Mouse (Mus musculus): ENCODE results near the gene Clk2. TPM values are rescaled to one million over a fixed set of nuclear protein-coding genes. Genes with fewer than 3 reads are reported as not detected.

The Clk2 gene
- 100 to 1,000 TPM; 115 to 129 TPM for polyA plus RNA-seq (2017; shearing (Covaris generic))

GRCm38 (mm10) chr3:89164506-89165267 is at the start of gene Clk2:
Clk2 (plus strand) TSS chr3:89164795.

DNA sequence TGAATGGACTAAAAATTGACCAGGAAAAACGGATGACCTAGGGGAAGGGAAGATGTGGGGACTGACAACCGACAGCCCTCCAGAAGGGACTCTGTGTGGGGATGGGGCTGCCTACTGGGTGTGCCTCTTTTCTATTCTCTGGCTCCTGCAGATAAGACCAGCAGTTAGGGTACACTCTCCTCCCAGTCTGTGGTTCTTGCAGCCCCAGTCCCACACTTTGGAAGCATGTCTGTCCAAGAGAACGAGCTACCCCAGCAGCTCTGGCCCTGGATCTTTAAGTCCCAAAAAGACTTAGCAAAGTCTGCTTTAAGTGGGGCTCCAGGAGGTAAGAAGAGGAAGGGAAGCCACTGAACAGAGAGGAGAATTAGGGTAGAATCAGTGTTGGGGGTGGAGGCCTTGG is 28.6 kb upstream of the Clk2 start, which contains the start of gene Pklr:
Pklr (plus strand) TSS at position 185 of the 400 bp plus-strand sequence.

DNA sequence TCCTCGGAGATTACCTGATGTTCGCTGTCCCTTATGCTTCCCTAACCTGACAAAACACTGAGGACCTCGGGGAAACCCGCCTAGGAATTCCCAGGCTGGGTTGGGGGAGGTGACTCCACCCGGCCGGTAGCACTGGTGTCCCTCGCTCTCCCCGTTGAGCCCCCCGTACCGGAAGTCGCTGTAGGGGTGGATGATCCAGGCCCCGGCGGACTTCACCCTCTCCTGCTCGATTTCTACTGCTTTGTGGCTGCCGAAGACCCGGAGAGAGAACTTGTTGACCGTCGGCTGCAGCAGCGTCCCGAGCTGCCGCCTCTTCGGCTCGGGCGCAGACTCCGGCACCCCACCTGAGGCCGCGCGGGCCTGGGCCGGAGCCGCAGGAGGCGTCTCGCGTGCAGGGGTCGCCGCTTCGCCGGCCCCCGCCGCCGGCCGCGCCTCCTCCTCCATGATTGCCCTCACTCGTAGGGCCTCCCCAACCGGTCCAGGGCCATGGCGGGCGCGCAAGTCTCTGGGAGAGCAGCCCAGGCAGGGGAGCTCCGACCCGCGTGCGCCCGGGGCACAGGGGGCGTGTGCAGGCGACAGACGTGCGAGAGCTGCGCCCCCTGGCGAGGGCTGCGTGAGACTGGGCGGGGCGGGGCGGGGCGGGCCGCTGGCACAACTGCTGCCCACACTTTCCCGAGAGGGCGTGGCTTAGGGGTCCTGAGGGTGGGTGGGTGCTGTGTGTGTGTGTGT is 4.8 kb upstream of the Clk2 start, which contains the start of gene Hcn3:
Hcn3 (minus strand) TSS at position 581 of the 729 bp plus-strand sequence.

GRCm38 (mm10) chr3:89177242-89178106 is 12.9 kb downstream of the Clk2 start, which contains the start of gene Scamp3:
Scamp3 (plus strand) TSS chr3:89177473.

GRCm38 (mm10) chr3:89183058-89183958 is 18.7 kb downstream of the Clk2 start, which contains the start of gene Fam189b:
Fam189b (plus strand) TSS chr3:89183143.

GRCm38 (mm10) chr3:89202253-89203141 is 37.9 kb downstream of the Clk2 start, which contains the start of gene Gba:
Gba (plus strand) TSS chr3:89202928.

DNA sequence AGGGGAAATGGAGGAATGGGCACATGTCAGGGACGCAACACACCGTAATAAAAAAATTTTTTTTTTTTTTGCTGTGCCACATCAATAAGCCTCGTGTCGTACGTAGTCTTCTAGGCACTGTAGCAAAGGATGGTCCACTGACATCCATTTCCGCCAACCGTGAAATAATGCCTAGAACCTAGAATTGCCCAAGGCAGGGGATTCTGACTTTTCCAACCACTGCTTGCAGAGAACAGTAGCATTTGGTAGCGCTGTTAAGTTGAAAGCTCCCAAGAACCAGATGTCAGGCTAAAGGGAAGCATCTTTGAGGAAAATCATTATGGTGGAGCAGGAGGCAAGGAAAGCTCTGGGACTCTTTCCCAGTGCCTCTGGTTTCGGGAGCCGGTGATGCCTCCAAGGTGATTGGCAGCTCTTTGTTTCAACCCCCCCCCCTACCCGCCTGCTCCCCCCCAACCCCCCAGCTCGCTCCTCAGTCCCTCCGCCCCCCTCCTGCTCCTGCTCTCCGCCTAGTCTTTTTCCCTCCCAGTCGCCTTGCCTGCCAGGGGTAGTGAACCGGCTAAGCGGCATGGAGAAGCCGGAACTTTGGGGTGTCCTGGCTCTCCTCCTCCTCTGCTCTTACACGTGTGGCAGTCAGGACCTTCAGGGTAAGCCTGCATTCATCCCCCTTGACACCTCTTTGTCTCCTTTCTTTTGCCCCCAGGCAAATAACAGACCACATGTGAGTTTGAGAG is 50.3 kb downstream of the Clk2 start, which contains the start of gene Thbs3:
Thbs3 (plus strand) TSS at position 500 of the 731 bp plus-strand sequence.

Other genes with a start within 250 kb of the Clk2 start
- 10 to 100 TPM; 32.6 to 35.9 TPM for gene Ash1l, start 214.2 kb upstream of the Clk2 start, polyA plus RNA-seq (2017; shearing (Covaris generic))
- gene Dap3, start 213.6 kb upstream of the Clk2 start, polyA plus RNA-seq (2017; shearing (Covaris generic)): 100 to 1,000 TPM; 155 to 171 TPM
- gene Rusc1, start 71.5 kb upstream of the Clk2 start, polyA plus RNA-seq (2017; shearing (Covaris generic)): 10 to 100 TPM; 41.8 to 47.3 TPM
- gene Gm43738, start 63.7 kb upstream of the Clk2 start, polyA plus RNA-seq (2017; shearing (Covaris generic)): under 1 TPM in 1 of 2 experiments, not detected in 1; 0.23 TPM
- gene Fdps, start 62.8 kb upstream of the Clk2 start, polyA plus RNA-seq (2017; shearing (Covaris generic)): 100 to 1,000 TPM in 1 of 2 experiments, 10 to 100 TPM in 1; 59.8 to 110 TPM
- gene Pklr, start 28.7 kb upstream of the Clk2 start, polyA plus RNA-seq (2017; shearing (Covaris generic)): 1 to 10 TPM in 1 of 2 experiments, not detected in 1; 1.8 TPM
- gene Hcn3, start 4.6 kb upstream of the Clk2 start, polyA plus RNA-seq (2017; shearing (Covaris generic)): 1 to 10 TPM in 1 of 2 experiments, under 1 TPM in 1; 0.76 to 2.1 TPM
- gene Scamp3, start 12.7 kb downstream of the Clk2 start, polyA plus RNA-seq (2017; shearing (Covaris generic)): 100 to 1,000 TPM; 257 to 293 TPM
- gene Fam189b, start 18.3 kb downstream of the Clk2 start, polyA plus RNA-seq (2017; shearing (Covaris generic)): 100 to 1,000 TPM; 204 to 228 TPM
- 100 to 1,000 TPM; 120 to 135 TPM for gene Gba, start 38.1 kb downstream of the Clk2 start, polyA plus RNA-seq (2017; shearing (Covaris generic))
- 1 to 10 TPM in 1 of 2 experiments, under 1 TPM in 1; 0.88 to 1.6 TPM for gene Thbs3, start 50.4 kb downstream of the Clk2 start, polyA plus RNA-seq (2017; shearing (Covaris generic))
- 100 to 1,000 TPM; 121 to 126 TPM for gene Mtx1, start 62.3 kb downstream of the Clk2 start, polyA plus RNA-seq (2017; shearing (Covaris generic))
- gene Muc1, start 64.3 kb downstream of the Clk2 start, polyA plus RNA-seq (2017; shearing (Covaris generic)): 1 to 10 TPM in 1 of 2 experiments, not detected in 1; 1.2 TPM
- gene Krtcap2, start 81.2 kb downstream of the Clk2 start, polyA plus RNA-seq (2017; shearing (Covaris generic)): 100 to 1,000 TPM; 235 to 244 TPM
- 1 to 10 TPM; 3.0 to 3.5 TPM for gene Trim46, start 81.5 kb downstream of the Clk2 start, polyA plus RNA-seq (2017; shearing (Covaris generic))
- gene Dpm3, start 94.6 kb downstream of the Clk2 start, polyA plus RNA-seq (2017; shearing (Covaris generic)): 10 to 100 TPM; 84.5 to 92.4 TPM
- 100 to 1,000 TPM; 239 to 241 TPM for gene Slc50a1, start 105.8 kb downstream of the Clk2 start, polyA plus RNA-seq (2017; shearing (Covaris generic))
- not detected for gene Efna1, start 116.3 kb downstream of the Clk2 start, polyA plus RNA-seq (2017; shearing (Covaris generic))
- under 1 TPM in 1 of 2 experiments, not detected in 1; 0.49 TPM for gene Efna3, start 158.2 kb downstream of the Clk2 start, polyA plus RNA-seq (2017; shearing (Covaris generic))
- under 1 TPM; 0.42 to 0.82 TPM for gene Efna4, start 173.2 kb downstream of the Clk2 start, polyA plus RNA-seq (2017; shearing (Covaris generic))
- gene Adam15, start 185.2 kb downstream of the Clk2 start, polyA plus RNA-seq (2017; shearing (Covaris generic)): 10 to 100 TPM; 24.1 to 31.4 TPM
- under 1 TPM; 0.27 to 0.37 TPM for gene Dcst2, start 197.2 kb downstream of the Clk2 start, polyA plus RNA-seq (2017; shearing (Covaris generic))
- gene Dcst1, start 200.5 kb downstream of the Clk2 start, polyA plus RNA-seq (2017; shearing (Covaris generic)): under 1 TPM; 0.32 to 0.40 TPM
- gene Zbtb7b, start 230.0 kb downstream of the Clk2 start, polyA plus RNA-seq (2017; shearing (Covaris generic)): 10 to 100 TPM; 45.3 to 49.2 TPM
- 1 to 10 TPM in 1 of 2 experiments, not detected in 1; 1.8 TPM for gene Lenep, start 238.0 kb downstream of the Clk2 start, polyA plus RNA-seq (2017; shearing (Covaris generic))
- 10 to 100 TPM; 54.6 to 58.7 TPM for gene Flad1, start 247.1 kb downstream of the Clk2 start, polyA plus RNA-seq (2017; shearing (Covaris generic))

All from inflammation-experienced regulatory T-cells (primary cell).